In the genomic region with DNA sequence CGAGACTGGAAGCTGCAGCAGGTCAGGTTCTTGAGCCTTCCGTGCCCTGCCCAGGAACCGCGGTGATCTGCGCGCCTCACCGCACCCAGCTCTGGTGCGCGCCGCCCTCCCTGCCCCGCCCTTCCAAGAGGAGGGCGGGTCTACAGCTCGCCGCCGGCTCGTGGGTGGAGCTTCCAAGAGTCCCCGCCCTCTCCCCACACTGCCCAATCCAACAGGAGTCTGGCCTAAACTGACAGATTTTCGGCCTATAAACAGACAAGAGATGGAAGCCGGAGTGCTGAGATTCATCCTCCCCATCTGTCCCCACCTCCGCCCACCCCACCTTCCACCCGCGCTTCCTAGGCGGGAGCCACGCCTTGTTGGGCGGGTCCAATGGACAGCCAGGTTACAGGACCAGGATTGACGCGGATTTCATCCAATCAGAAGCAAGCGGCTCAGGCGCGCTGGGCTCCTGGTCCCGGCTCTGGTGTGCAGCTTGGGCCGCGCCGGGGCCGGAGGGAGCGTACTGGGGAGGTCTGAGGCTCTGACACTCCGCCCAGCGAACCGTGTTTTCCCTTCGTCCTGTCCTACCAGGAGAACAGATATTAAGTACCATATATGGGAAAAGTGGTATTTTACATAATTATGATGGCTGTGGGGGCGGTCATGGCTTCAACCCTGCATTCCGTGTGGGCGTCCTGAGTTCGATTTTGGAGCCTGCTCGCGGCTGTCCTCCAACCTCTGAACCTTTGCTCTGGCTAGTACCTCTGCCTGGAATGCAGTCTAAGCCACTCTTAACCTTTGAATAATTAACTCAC, we compare ENCODE assay signal across 8 mouse cellular contexts. TPM values are rescaled to one million over a fixed set of nuclear protein-coding genes. Genes with fewer than 3 reads are reported as not detected.
DNase-seq lines count a peak whose midpoint lies in the region; ATAC-seq and TF ChIP-seq lines count a peak whose summit lies in the region.

A gene (minus strand): TSS at position 129 of the 797 bp plus-strand sequence.

- peaks cover 18% of the 10 kb centered on the region for H3K36me3 ChIP-seq in G1E (replicated peaks)
- H3K36me3 ChIP-seq in forebrain, embryonic 16.5 days (ENCODE audit: control insufficient read depth, insufficient read depth) = no peaks in the 10 kb centered on the region
- H3K36me3 ChIP-seq in lung, embryonic 14.5 days (ENCODE audit: insufficient read depth) = no peaks in the 10 kb centered on the region
- H3K36me3 ChIP-seq in thymus, adult 2 months (ENCODE audit: control insufficient read depth, insufficient read depth, low read length) = no peaks in the 10 kb centered on the region

- peaks cover 66% of the 10 kb centered on the region for H3K4me1 ChIP-seq in G1E (ENCODE audit: insufficient read depth, low read depth, low read length)
- H3K4me1 ChIP-seq in forebrain, embryonic 16.5 days (replicated peaks; ENCODE audit: control insufficient read depth, insufficient read depth, low read length) = peaks cover 29% of the 10 kb centered on the region
- peaks cover 21% of the 10 kb centered on the region for H3K4me1 ChIP-seq in lung, embryonic 14.5 days (ENCODE audit: insufficient read depth)
- H3K4me1 ChIP-seq in olfactory bulb, adult 2 months (ENCODE audit: control insufficient read depth, insufficient read depth, low read length) = peaks cover 28% of the 10 kb centered on the region
- peaks cover 32% of the 10 kb centered on the region for H3K4me1 ChIP-seq in thymus, adult 2 months (replicated peaks; ENCODE audit: control insufficient read depth, insufficient read depth, low read length)

- H3K4me2 ChIP-seq in forebrain, embryonic 16.5 days (ENCODE audit: low read length) = peak within 1 kb of the TSS; percentile 95
- H3K4me2 ChIP-seq in lung, embryonic 14.5 days = peak within 1 kb of the TSS; percentile 92

- peak; percentile 79 for TF ChIP-seq POLR2A in olfactory bulb, adult 2 months (IDR thresholded peaks at IDR 0.05; ENCODE audit: insufficient read depth, low read depth, low read length)
- TF ChIP-seq POLR2A in thymus, adult 2 months (IDR thresholded peaks at IDR 0.05; ENCODE audit: control insufficient read depth, extremely low read depth, insufficient read depth, low read length, poor library complexity) = peak; percentile 95

- H3K27ac ChIP-seq in forebrain, embryonic 16.5 days (ENCODE audit: low read length) = peak within 1 kb of the TSS; percentile 80
- H3K27ac ChIP-seq in layer of hippocampus, adult 2 months = peak within 1 kb of the TSS; percentile 95
- peak within 1 kb of the TSS; percentile 95 for H3K27ac ChIP-seq in lung, embryonic 14.5 days (ENCODE audit: low read depth)
- H3K27ac ChIP-seq in olfactory bulb, adult 2 months (ENCODE audit: insufficient read depth, low read depth, low read length) = peak within 1 kb of the TSS; percentile 72
- peak within 1 kb of the TSS; percentile 81 for H3K27ac ChIP-seq in thymus, adult 2 months (ENCODE audit: control insufficient read depth, insufficient read depth, low read length)

- peaks cover 10% of the 10 kb centered on the region for H3K27me3 ChIP-seq in G1E (ENCODE audit: insufficient read depth, low read length)
- no peaks in the 10 kb centered on the region for H3K27me3 ChIP-seq in forebrain, embryonic 16.5 days (replicated peaks; ENCODE audit: control insufficient read depth, insufficient read depth, low read length)
- H3K27me3 ChIP-seq in lung, embryonic 14.5 days (ENCODE audit: insufficient read depth, low read length) = no peaks in the 10 kb centered on the region
- H3K27me3 ChIP-seq in thymus, adult 2 months (ENCODE audit: control insufficient read depth, insufficient read depth, low read length) = no peaks in the 10 kb centered on the region

- WGBS in forebrain, embryonic 16.5 days = under 1% methylated on average over 46 of the region's 46 CpGs
- under 1% methylated on average over 44 of the region's 46 CpGs for WGBS in lung, embryonic 14.5 days
- under 1% methylated on average over 46 of the region's 46 CpGs for WGBS in olfactory bulb, adult 2 months
- WGBS in thymus, adult 2 months = under 1% methylated on average over 46 of the region's 46 CpGs

- peak; percentile 100 for DNase-seq in G1E (ENCODE audit: low spot score)
- DNase-seq in cerebellum, adult 18-20 months = peak; percentile 99 to 100
- DNase-seq in heart, postnatal 36 days = peak; percentile 98 to 99
- peak; percentile 98 to 99 for DNase-seq in layer of hippocampus, adult 2 months (ENCODE audit: low spot score in 2 of 2)
- DNase-seq in lung, embryonic 14.5 days = peak; percentile 100
- peak; percentile 98 for DNase-seq in thymus, adult 2 months

- peak within 1 kb of the TSS; percentile 83 for H3K9ac ChIP-seq in forebrain, embryonic 16.5 days (replicated peaks; ENCODE audit: low read depth, low read length)
- peak within 1 kb of the TSS; percentile 92 for H3K9ac ChIP-seq in lung, embryonic 14.5 days

- no peak for TF ChIP-seq CTCF in G1E (IDR thresholded peaks at IDR 0.05; ENCODE audit: low read depth, low read length)
- no peak for TF ChIP-seq CTCF in layer of hippocampus, adult 2 months (conservative IDR thresholded peaks at IDR 0.05)
- no peak for TF ChIP-seq CTCF in lung, embryonic 14.5 days (IDR thresholded peaks at IDR 0.05; ENCODE audit: low read depth)
- TF ChIP-seq CTCF in olfactory bulb, adult 2 months (IDR thresholded peaks at IDR 0.05; ENCODE audit: insufficient read depth, low read depth, low read length) = no peak
- TF ChIP-seq CTCF in thymus, adult 2 months (IDR thresholded peaks at IDR 0.05; ENCODE audit: borderline replicate concordance, control insufficient read depth, extremely low read depth, insufficient read depth, low read length, poor library complexity) = peak; percentile 24; the same call in 1 of the 2 replicates

- peak within 1 kb of the TSS; percentile 97 for H3K4me3 ChIP-seq in G1E (ENCODE audit: low read depth, low read length)
- H3K4me3 ChIP-seq in forebrain, embryonic 16.5 days (replicated peaks; ENCODE audit: low read length) = peak within 1 kb of the TSS; percentile 68
- H3K4me3 ChIP-seq in layer of hippocampus, adult 2 months = peak within 1 kb of the TSS; percentile 96
- H3K4me3 ChIP-seq in lung, embryonic 14.5 days (ENCODE audit: low read depth, low read length) = peak within 1 kb of the TSS; percentile 96
- H3K4me3 ChIP-seq in olfactory bulb, adult 2 months (ENCODE audit: insufficient read depth, low read depth, low read length) = peak within 1 kb of the TSS; percentile 73
- H3K4me3 ChIP-seq in thymus, adult 2 months (ENCODE audit: control insufficient read depth, insufficient read depth, low read length) = peak within 1 kb of the TSS; percentile 93

- intact Hi-C loops in heart, postnatal 36 days (cut with DNase I) = loop anchor here (5.0 kb wide), 1 partner anchor 70 kb away; no protein-coding TSS in a partner anchor

- ATAC-seq in G1E (ENCODE audit: extremely low read depth, insufficient number of reproducible peaks, low FRiP score, poor library complexity, severe bottlenecking) = peak; percentile 94
- peak; percentile 99 for ATAC-seq in forebrain, embryonic 16.5 days
- peak; percentile 97 for ATAC-seq in lung, embryonic 14.5 days (ENCODE audit: insufficient read depth)

- no peaks in the 10 kb centered on the region for H3K9me3 ChIP-seq in G1E (replicated peaks)
- H3K9me3 ChIP-seq in forebrain, embryonic 16.5 days (ENCODE audit: control insufficient read depth, low read length) = no peaks in the 10 kb centered on the region
- no peaks in the 10 kb centered on the region for H3K9me3 ChIP-seq in lung, embryonic 14.5 days (ENCODE audit: low read depth, low read length)

RNA-seq across cellular contexts. Expression of the gene that starts here (rescaled TPM):
- 151 and 171 TPM in 2 replicates for total RNA-seq in G1E (2014; fragmentation: Nextera tagmentation)
- total RNA-seq in G1E (2017) = 94.4 and 132 TPM in 2 replicates
- polyA plus RNA-seq in G1E (2012) = 197 and 198 TPM in 2 replicates
- 12.2 and 13.6 TPM in 2 replicates for polyA plus RNA-seq in forebrain, embryonic 16.5 days (2015; fragmentation: Nextera tagmentation; extraction: Ambion mirVana)
- 100 to 1,000 TPM; 105 to 110 TPM for total RNA-seq in heart, postnatal 36 days (2021)
- 10 to 100 TPM; 88.3 to 96.3 TPM for total RNA-seq in layer of hippocampus, adult 2 months (2021)
- 86.6 and 87.5 TPM in 2 replicates for polyA plus RNA-seq in lung, embryonic 14.5 days (2014; fragmentation: Nextera tagmentation; extraction: Ambion mirVana)
- 307 and 350 TPM in 2 replicates for polyA plus RNA-seq in olfactory bulb, adult 2 months (2012; ENCODE audit: insufficient read depth, insufficient read length, low replicate concordance, missing spikeins)
- 167 and 193 TPM in 2 replicates for polyA plus RNA-seq in thymus, adult 2 months (2012; rRNA removed)

Comparison
In these comparisons a context has a peak if more than half of its experiments do, and no peak if none do; other contexts are left out.
1. Peak in every context shown above with its lines: DNase-seq, ATAC-seq, H3K4me3 ChIP-seq and H3K27ac ChIP-seq.